ENCODE assay signal across 10 mouse cellular contexts in the genomic region with DNA sequence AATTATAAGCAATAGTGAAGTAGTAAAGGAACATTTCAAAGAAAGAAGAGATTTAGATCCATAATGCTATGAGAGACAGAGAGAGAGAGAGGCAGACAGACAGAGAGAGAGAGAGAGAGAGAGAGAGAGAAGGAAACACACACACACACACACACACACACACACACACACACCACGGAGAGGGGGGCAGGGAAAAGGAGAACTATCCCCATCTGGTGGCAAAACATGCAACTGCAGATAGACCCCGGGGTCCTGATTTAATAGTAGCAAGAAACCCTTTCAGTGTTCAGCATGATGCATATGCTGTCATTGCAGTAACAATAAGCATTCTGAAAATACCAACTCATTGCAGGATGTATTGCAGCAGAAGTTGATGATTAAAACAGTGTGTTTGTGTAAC.
DNase-seq lines count a peak whose midpoint lies in the region; ATAC-seq and TF ChIP-seq lines count a peak whose summit lies in the region.
"Had no signal": no experiment of that assay in that cellular context is flagged by ENCODE, and none has a peak within 500 bp of the region (broad histone marks: within the 10 kb centered on the region; RNA-seq: fewer than 3 reads in every experiment).

No protein-coding gene starts in this region.

- H3K4me1 ChIP-seq in lung, embryonic 14.5 days (ENCODE audit: insufficient read depth), result no peaks in the 10 kb centered on the region
- H3K4me1 ChIP-seq in lung, adult 2 months (ENCODE audit: control insufficient read depth, insufficient read depth, low read length), result no peaks in the 10 kb centered on the region
- no peaks in the 10 kb centered on the region for H3K4me1 ChIP-seq in forebrain, embryonic 11.5 days (replicated peaks; ENCODE audit: control insufficient read depth, insufficient read depth, low read length)
- no peaks in the 10 kb centered on the region for H3K4me1 ChIP-seq in midbrain, embryonic 14.5 days (ENCODE audit: control insufficient read depth, insufficient read depth, low read length)
- H3K4me1 ChIP-seq: heart, embryonic 15.5 days; stomach, embryonic 15.5 days had no signal

- peak; percentile 15 to 44 for DNase-seq in cerebellum, postnatal 14 days
- no peak for DNase-seq in cerebellum, adult 11 months
- DNase-seq in lung, embryonic 14.5 days, result peak; percentile 68
- DNase-seq in lung, adult 2 months, result no peak
- DNase-seq in forebrain, embryonic 11.5 days (ENCODE audit: low spot score), result peak; percentile 66
- DNase-seq in midbrain, embryonic 14.5 days, result peak; percentile 49
- no peak for DNase-seq in gastrocnemius, postnatal 14 days
- DNase-seq in layer of hippocampus, postnatal 25 days (ENCODE audit: extremely low spot score in 1 of 2, low spot score in 1 of 2), result no peak

- H3K27me3 ChIP-seq in lung, embryonic 14.5 days (ENCODE audit: insufficient read depth, low read length), result no peaks in the 10 kb centered on the region
- H3K27me3 ChIP-seq in forebrain, embryonic 11.5 days (ENCODE audit: control insufficient read depth, insufficient read depth, low read length), result no peaks in the 10 kb centered on the region
- H3K27me3 ChIP-seq in midbrain, embryonic 14.5 days (ENCODE audit: control insufficient read depth, insufficient read depth, low read length), result no peaks in the 10 kb centered on the region
- H3K27me3 ChIP-seq: heart, embryonic 15.5 days; stomach, embryonic 15.5 days had no signal

- peak; percentile 71 for TF ChIP-seq CTCF in lung, embryonic 14.5 days (IDR thresholded peaks at IDR 0.05; ENCODE audit: low read depth)
- TF ChIP-seq CTCF in lung, adult 2 months (IDR thresholded peaks at IDR 0.05; ENCODE audit: insufficient read depth, low read length), result no peak

- no peak overlapping the region for H3K4me2 ChIP-seq in lung, embryonic 14.5 days
- H3K4me2 ChIP-seq in forebrain, embryonic 11.5 days (ENCODE audit: low read depth, low read length, severe bottlenecking), result no peak overlapping the region
- no peak overlapping the region for H3K4me2 ChIP-seq in midbrain, embryonic 14.5 days (ENCODE audit: low read length)
- H3K4me2 ChIP-seq: heart, embryonic 15.5 days; stomach, embryonic 15.5 days had no signal

- H3K27ac ChIP-seq in lung, embryonic 14.5 days (ENCODE audit: low read depth), result no peak overlapping the region
- H3K27ac ChIP-seq in forebrain, embryonic 11.5 days (ENCODE audit: low read depth, low read length), result no peak overlapping the region
- no peak overlapping the region for H3K27ac ChIP-seq in midbrain, embryonic 14.5 days (replicated peaks; ENCODE audit: low read depth, low read length)
- H3K27ac ChIP-seq: heart, embryonic 15.5 days; stomach, embryonic 15.5 days had no signal

- peak; percentile 44; the same call in 1 of the 2 replicates for ATAC-seq in lung, embryonic 14.5 days (ENCODE audit: insufficient read depth)
- peak; percentile 70 for ATAC-seq in forebrain, embryonic 11.5 days (replicated peaks; ENCODE audit: low FRiP score)
- no peak for ATAC-seq in midbrain, embryonic 14.5 days (ENCODE audit: low FRiP score, low TSS enrichment)

- no peak overlapping the region for H3K9ac ChIP-seq in lung, embryonic 14.5 days
- no peak overlapping the region for H3K9ac ChIP-seq in forebrain, embryonic 11.5 days (ENCODE audit: low read length)
- no peak overlapping the region for H3K9ac ChIP-seq in midbrain, embryonic 14.5 days (replicated peaks; ENCODE audit: low read length)
- H3K9ac ChIP-seq: heart, embryonic 15.5 days; stomach, embryonic 15.5 days had no signal

- no peaks in the 10 kb centered on the region for H3K9me3 ChIP-seq in lung, embryonic 14.5 days (ENCODE audit: low read depth, low read length)
- no peaks in the 10 kb centered on the region; the same call in 1 of the 2 replicates for H3K9me3 ChIP-seq in forebrain, embryonic 11.5 days (ENCODE audit: control insufficient read depth, low read length)
- peaks cover 3% of the 10 kb centered on the region; the same call in 1 of the 2 replicates for H3K9me3 ChIP-seq in midbrain, embryonic 14.5 days (ENCODE audit: control insufficient read depth, low read length)
- H3K9me3 ChIP-seq: heart, embryonic 15.5 days; stomach, embryonic 15.5 days had no signal

- no peak for TF ChIP-seq POLR2A in lung, adult 2 months (IDR thresholded peaks at IDR 0.05; ENCODE audit: borderline replicate concordance, extremely low read depth, low read depth, low read length)

- 24% methylated on average over 2 of the region's 2 CpGs for WGBS in lung, embryonic 14.5 days
- 26% methylated on average over 2 of the region's 2 CpGs for WGBS in lung, adult 2 months
- WGBS in forebrain, embryonic 11.5 days, result 23% methylated on average over 2 of the region's 2 CpGs
- WGBS in midbrain, embryonic 14.5 days, result 24% methylated on average over 2 of the region's 2 CpGs

- H3K36me3 ChIP-seq in lung, embryonic 14.5 days (ENCODE audit: insufficient read depth), result no peaks in the 10 kb centered on the region
- H3K36me3 ChIP-seq in forebrain, embryonic 11.5 days (ENCODE audit: control insufficient read depth, insufficient read depth, low read length), result no peaks in the 10 kb centered on the region
- H3K36me3 ChIP-seq in midbrain, embryonic 14.5 days (ENCODE audit: control insufficient read depth, insufficient read depth, low read length), result 0 out of 2 replicates have a peak, but pooled peaks cover 2% of the 10 kb centered on the region
- H3K36me3 ChIP-seq: heart, embryonic 15.5 days; stomach, embryonic 15.5 days had no signal

- no peak overlapping the region for H3K4me3 ChIP-seq in lung, embryonic 14.5 days (ENCODE audit: low read depth, low read length)
- no peak overlapping the region for H3K4me3 ChIP-seq in lung, adult 2 months (replicated peaks; ENCODE audit: extremely low read depth, low read depth, low read length)
- H3K4me3 ChIP-seq in forebrain, embryonic 11.5 days (ENCODE audit: low read depth, low read length), result no peak overlapping the region
- H3K4me3 ChIP-seq in midbrain, embryonic 14.5 days (replicated peaks; ENCODE audit: low read depth, low read length), result no peak overlapping the region
- H3K4me3 ChIP-seq: heart, embryonic 15.5 days; stomach, embryonic 15.5 days had no signal

- intact Hi-C loops in gastrocnemius, postnatal 14 days (cut with DNase I; ENCODE audit: low total_unique reads), result no loop called here

Comparison
In these comparisons a context has a peak if more than half of its experiments do, and no peak if none do; other contexts are left out.
1. DNase-seq: peak in cerebellum, postnatal 14 days (2 of 2), lung, embryonic 14.5 days (single experiment), forebrain, embryonic 11.5 days (single experiment) and midbrain, embryonic 14.5 days (single experiment); none in cerebellum, adult 11 months (single experiment), lung, adult 2 months (single experiment), gastrocnemius, postnatal 14 days (single experiment) and layer of hippocampus, postnatal 25 days (0 of 2).